Mouse (Mus musculus): ENCODE data around the gene Nfatc2ip. TPM values are rescaled to one million over a fixed set of nuclear protein-coding genes. Genes with fewer than 3 reads are reported as not detected.

Gene Nfatc2ip
- polyA plus RNA-seq, 1 experiment from 2014 or later, result 2.0 TPM

DNA sequence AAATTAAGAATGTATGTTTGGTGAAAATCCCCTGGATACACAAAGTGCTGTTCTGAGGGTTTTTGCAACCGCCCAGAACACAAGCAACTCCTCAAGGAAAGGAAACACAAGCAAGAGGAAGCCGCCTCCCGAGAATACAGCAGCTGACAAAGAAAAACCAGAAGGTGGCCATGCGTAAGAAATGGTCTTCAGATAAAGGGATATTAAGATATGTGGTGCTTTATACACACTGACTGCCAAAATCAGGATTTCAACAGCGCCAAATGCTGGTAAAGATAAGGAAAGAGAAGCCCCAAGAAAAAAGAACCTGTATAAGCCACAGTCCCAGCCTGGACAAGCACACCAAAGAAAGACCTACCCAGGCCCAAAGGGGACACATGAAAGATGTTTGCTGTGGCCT, 13.0 kb downstream of the Nfatc2ip start:
- Histone ChIP-seq H3K4me3 (ENCODE audit: control insufficient read depth in 1 of 2, insufficient read depth in 1 of 2, low read depth in 1 of 2, low read length in 2 of 2) (no peak overlapping the region), H3K9ac (ENCODE audit: low read length) (no peak overlapping the region), H3K27me3 (ENCODE audit: control insufficient read depth, insufficient read depth, low read length) (no peaks in the 10 kb centered on the region), H3K4me1 (ENCODE audit: control insufficient read depth in 2 of 2, insufficient read depth in 2 of 2, low read length in 2 of 2) (no peaks in the 10 kb centered on the region), H3K27ac (replicated peaks in 1 of 2; ENCODE audit: control insufficient read depth in 1 of 2, insufficient read depth in 1 of 2, low read depth in 2 of 2, low read length in 2 of 2) (no peak overlapping the region), H3K4me2 (ENCODE audit: low read length) (no peak overlapping the region), H3K9me3 (ENCODE audit: control insufficient read depth, low read length) (no peaks in the 10 kb centered on the region), H3K36me3 (ENCODE audit: control insufficient read depth, insufficient read depth, low read length) (peaks cover 32% of the 10 kb centered on the region)
- WGBS, result 78% methylated on average over 5 of the region's 5 CpGs
- ATAC-seq (ENCODE audit: insufficient number of reproducible peaks, insufficient read depth, low FRiP score, low read depth), result no peak

DNA sequence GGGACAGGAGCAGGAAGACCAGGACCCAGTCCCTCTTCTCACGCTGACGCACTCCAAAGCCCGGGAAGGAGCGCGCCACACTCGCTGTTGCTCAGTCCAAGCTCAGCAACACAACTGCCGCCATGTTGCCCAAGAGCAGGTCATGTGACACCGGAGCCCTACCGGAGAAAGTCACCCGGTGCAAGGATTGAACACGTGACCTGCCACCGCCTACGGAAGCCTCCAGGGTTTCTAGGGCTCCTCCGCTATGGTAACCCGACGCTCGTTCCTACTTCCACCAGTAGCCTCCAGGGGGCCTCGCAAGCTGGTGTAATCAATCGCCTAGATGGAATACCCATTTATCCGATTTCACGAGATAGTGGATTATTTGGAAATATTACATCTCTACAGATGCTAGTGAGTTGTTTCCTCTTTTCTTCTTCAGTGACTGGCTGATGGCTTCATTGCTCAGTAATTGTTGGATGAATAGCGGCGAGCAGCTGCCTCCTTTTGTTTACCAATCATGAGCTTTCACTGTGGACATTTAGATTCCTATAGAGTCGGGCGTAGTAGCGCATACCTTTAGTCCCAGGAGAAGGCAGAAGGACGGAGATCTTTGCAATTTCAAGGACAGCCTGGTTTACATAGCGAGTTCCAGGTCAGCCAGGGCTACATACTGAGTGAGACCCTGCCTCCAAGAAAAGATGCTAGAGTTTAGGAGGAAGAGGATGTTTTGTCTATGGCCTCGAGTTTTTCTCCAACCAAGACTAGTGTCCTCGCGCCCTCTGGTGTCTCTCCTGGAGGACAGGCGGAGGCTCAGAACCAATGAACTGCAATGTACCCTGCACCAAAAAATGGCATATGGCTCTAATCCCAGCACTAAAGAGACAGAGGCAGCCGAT, 19.0 kb downstream of the Nfatc2ip start, which contains the start of gene Spns1:
TSS of gene Spns1 (minus strand) at position 173 of the 881 bp plus-strand sequence.
- Histone ChIP-seq H3K4me3 (ENCODE audit: control insufficient read depth in 1 of 2, insufficient read depth in 1 of 2, low read depth in 1 of 2, low read length in 2 of 2) (peak within 1 kb of the TSS; percentile 73 to 86), H3K4me2 (ENCODE audit: low read length) (peak within 1 kb of the TSS; percentile 96), H3K36me3 (ENCODE audit: control insufficient read depth, insufficient read depth, low read length) (peaks cover 30% of the 10 kb centered on the region), H3K27ac (replicated peaks in 1 of 2; ENCODE audit: control insufficient read depth in 1 of 2, insufficient read depth in 1 of 2, low read depth in 2 of 2, low read length in 2 of 2) (peak within 1 kb of the TSS; percentile 41 to 64), H3K4me1 (ENCODE audit: control insufficient read depth in 2 of 2, insufficient read depth in 2 of 2, low read length in 2 of 2) (peaks cover 3 to 8% of the 10 kb centered on the region in 2 experiments; a peak in 3 of 4 replicates), H3K27me3 (ENCODE audit: control insufficient read depth, insufficient read depth, low read length) (no peaks in the 10 kb centered on the region), H3K9me3 (ENCODE audit: control insufficient read depth, low read length) (no peaks in the 10 kb centered on the region), H3K9ac (ENCODE audit: low read length) (peak within 1 kb of the TSS; percentile 88)
- peak; percentile 94 for ATAC-seq (ENCODE audit: insufficient number of reproducible peaks, insufficient read depth, low FRiP score, low read depth)
- WGBS, result under 1% methylated on average over 33 of the region's 33 CpGs

DNA sequence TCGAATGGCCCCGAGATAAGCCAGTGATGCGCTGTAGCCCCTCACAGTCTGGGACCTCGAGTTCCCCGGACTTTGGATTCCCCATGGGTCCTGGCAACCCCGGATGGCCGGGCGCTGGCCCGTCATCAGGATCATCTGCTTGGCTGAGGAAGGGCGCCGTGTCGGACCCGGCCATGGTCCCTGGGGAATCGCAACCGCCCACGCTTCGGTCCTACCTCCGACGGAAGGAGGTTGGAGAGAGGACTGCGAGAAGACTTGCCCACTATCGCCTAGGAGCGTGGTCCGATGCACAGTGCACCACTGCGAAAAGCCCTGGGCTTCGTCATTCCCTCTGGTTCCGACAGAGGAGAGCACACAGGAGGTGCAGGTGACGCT, 19.6 kb downstream of the Nfatc2ip start:
- no peaks in the 10 kb centered on the region for H3K9me3 ChIP-seq (ENCODE audit: control insufficient read depth, low read length)
- H3K4me1 ChIP-seq (ENCODE audit: control insufficient read depth in 2 of 2, insufficient read depth in 2 of 2, low read length in 2 of 2), result peaks cover 3 to 8% of the 10 kb centered on the region in 2 experiments; a peak in 3 of 4 replicates
- no peaks in the 10 kb centered on the region for H3K27me3 ChIP-seq (ENCODE audit: control insufficient read depth, insufficient read depth, low read length)
- peak overlapping the region; percentile 73 to 86 for H3K4me3 ChIP-seq (ENCODE audit: control insufficient read depth in 1 of 2, insufficient read depth in 1 of 2, low read depth in 1 of 2, low read length in 2 of 2)
- H3K36me3 ChIP-seq (ENCODE audit: control insufficient read depth, insufficient read depth, low read length), result peaks cover 36% of the 10 kb centered on the region
- H3K9ac ChIP-seq (ENCODE audit: low read length), result peak overlapping the region; percentile 88
- ATAC-seq (ENCODE audit: insufficient number of reproducible peaks, insufficient read depth, low FRiP score, low read depth), result no peak; the same call in 1 of the 2 replicates
- under 1% methylated on average over 27 of the region's 27 CpGs for WGBS
- no peak overlapping the region for H3K27ac ChIP-seq (replicated peaks in 1 of 2; ENCODE audit: control insufficient read depth in 1 of 2, insufficient read depth in 1 of 2, low read depth in 2 of 2, low read length in 2 of 2)
- H3K4me2 ChIP-seq (ENCODE audit: low read length), result peak overlapping the region; percentile 96

DNA sequence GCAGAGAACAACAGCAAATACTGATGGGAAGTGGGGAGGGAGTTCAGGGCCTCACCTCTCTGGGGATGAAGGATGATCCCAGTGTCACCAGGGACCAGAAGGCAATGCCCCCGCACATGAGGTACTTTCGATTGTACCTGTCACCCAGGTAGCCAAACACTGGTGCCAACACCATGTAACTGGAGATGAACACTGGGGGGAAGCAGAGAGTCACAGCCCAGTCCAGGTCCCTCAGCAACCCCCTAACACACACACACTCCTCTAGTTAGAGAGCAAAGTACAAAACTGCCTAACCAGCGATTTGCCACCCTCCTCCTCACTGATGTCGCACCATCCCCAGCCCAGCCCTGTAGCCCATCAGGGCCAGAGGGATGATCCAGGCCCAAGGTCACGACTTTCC, 21.5 kb downstream of the Nfatc2ip start:
- Histone ChIP-seq H3K27me3 (ENCODE audit: control insufficient read depth, insufficient read depth, low read length) (no peaks in the 10 kb centered on the region), H3K4me2 (ENCODE audit: low read length) (no peak overlapping the region), H3K9me3 (ENCODE audit: control insufficient read depth, low read length) (no peaks in the 10 kb centered on the region), H3K27ac (replicated peaks in 1 of 2; ENCODE audit: control insufficient read depth in 1 of 2, insufficient read depth in 1 of 2, low read depth in 2 of 2, low read length in 2 of 2) (no peak overlapping the region), H3K9ac (ENCODE audit: low read length) (no peak overlapping the region), H3K4me1 (ENCODE audit: control insufficient read depth in 2 of 2, insufficient read depth in 2 of 2, low read length in 2 of 2) (peaks cover 3 to 8% of the 10 kb centered on the region in 2 experiments; a peak in 3 of 4 replicates), H3K36me3 (ENCODE audit: control insufficient read depth, insufficient read depth, low read length) (peaks cover 55% of the 10 kb centered on the region), H3K4me3 (ENCODE audit: control insufficient read depth in 1 of 2, insufficient read depth in 1 of 2, low read depth in 1 of 2, low read length in 2 of 2) (no peak overlapping the region)
- 78% methylated on average over 5 of the region's 5 CpGs for WGBS
- no peak for ATAC-seq (ENCODE audit: insufficient number of reproducible peaks, insufficient read depth, low FRiP score, low read depth)

DNA sequence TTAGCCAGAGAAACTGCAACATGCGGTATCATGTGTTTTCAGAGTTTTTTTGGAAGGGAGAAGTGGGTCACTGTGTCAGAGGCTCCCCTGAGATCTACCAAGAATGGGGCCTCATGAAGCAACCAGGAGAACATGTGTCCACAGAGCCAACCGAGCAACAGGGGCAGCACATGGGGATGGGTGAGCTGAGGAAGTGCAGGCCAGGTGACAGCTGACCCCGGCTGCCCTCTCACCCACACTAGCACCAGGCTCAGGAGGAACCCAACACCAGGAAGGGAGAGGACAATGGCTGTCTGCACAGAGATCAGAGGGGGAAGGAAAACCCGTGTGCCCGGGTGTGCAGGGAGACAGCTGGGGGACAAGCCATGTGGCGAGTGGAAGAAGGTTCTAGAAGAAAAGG, 22.0 kb downstream of the Nfatc2ip start:
- peaks cover 3 to 8% of the 10 kb centered on the region in 2 experiments; a peak in 3 of 4 replicates for H3K4me1 ChIP-seq (ENCODE audit: control insufficient read depth in 2 of 2, insufficient read depth in 2 of 2, low read length in 2 of 2)
- H3K9me3 ChIP-seq (ENCODE audit: control insufficient read depth, low read length), result no peaks in the 10 kb centered on the region
- no peak overlapping the region for H3K9ac ChIP-seq (ENCODE audit: low read length)
- no peak overlapping the region for H3K27ac ChIP-seq (replicated peaks in 1 of 2; ENCODE audit: control insufficient read depth in 1 of 2, insufficient read depth in 1 of 2, low read depth in 2 of 2, low read length in 2 of 2)
- H3K4me3 ChIP-seq (ENCODE audit: control insufficient read depth in 1 of 2, insufficient read depth in 1 of 2, low read depth in 1 of 2, low read length in 2 of 2), result no peak overlapping the region
- no peak for ATAC-seq (ENCODE audit: insufficient number of reproducible peaks, insufficient read depth, low FRiP score, low read depth)
- peaks cover 60% of the 10 kb centered on the region for H3K36me3 ChIP-seq (ENCODE audit: control insufficient read depth, insufficient read depth, low read length)
- 69% methylated on average over 6 of the region's 6 CpGs for WGBS
- H3K4me2 ChIP-seq (ENCODE audit: low read length), result no peak overlapping the region
- no peaks in the 10 kb centered on the region for H3K27me3 ChIP-seq (ENCODE audit: control insufficient read depth, insufficient read depth, low read length)

DNA sequence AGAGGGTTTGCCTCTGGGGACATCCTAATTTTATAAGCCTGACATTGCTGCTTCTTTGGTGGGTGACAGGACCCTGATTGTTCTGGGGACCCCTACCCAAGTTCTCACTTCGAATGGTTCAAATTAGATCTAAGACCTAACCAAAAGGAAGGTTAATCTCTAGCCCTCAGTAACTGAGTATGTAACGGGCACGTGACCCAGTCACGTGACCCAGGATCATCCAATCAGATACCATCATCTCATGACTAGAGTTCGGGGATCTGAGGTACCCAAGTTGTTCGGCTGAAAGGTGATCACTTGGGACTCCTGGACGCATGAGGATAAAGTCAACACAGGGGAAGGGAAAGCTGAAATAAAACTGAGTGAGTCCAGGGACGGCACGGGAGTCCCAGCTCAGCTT, 23.5 kb downstream of the Nfatc2ip start:
- peaks cover 62% of the 10 kb centered on the region for H3K36me3 ChIP-seq (ENCODE audit: control insufficient read depth, insufficient read depth, low read length)

DNA sequence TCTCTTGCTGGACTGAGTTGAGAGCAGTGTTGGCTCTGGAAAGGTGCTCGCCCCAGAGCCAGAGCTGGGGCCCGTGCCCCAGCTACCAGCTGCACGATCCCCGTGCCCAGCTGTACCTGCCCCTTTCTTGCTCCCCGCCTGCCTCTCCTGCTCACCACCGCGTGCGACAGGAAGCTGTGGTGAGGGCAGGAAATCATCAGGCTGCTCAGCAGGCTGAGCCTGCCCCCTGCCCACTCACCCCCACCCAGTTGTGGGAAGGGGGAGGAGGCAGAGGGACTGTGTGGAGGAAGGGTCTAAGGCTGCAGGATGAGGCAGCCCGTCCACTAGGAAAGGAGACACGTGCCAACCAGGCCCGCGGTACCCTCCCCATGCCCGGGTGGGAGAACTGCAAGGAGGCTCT, 27.1 kb downstream of the Nfatc2ip start, which contains the start of gene Lat:
TSS of gene Lat (minus strand) at position 178 of the 400 bp plus-strand sequence.
- peaks cover 52% of the 10 kb centered on the region for H3K36me3 ChIP-seq (ENCODE audit: control insufficient read depth, insufficient read depth, low read length)
- 57% methylated on average over 13 of the region's 13 CpGs for WGBS
- H3K4me2 ChIP-seq (ENCODE audit: low read length), result peak within 1 kb of the TSS; percentile 21; the same call in 1 of the 2 replicates

More for the DNA sequence above, 23.5 kb downstream of the Nfatc2ip start:
- 83% methylated on average over 9 of the region's 9 CpGs for WGBS
- Histone ChIP-seq H3K27me3 (ENCODE audit: control insufficient read depth, insufficient read depth, low read length) (no peaks in the 10 kb centered on the region), H3K4me2 (ENCODE audit: low read length) (no peak overlapping the region), H3K27ac (replicated peaks in 1 of 2; ENCODE audit: control insufficient read depth in 1 of 2, insufficient read depth in 1 of 2, low read depth in 2 of 2, low read length in 2 of 2) (no peak overlapping the region), H3K4me1 (ENCODE audit: control insufficient read depth in 2 of 2, insufficient read depth in 2 of 2, low read length in 2 of 2) (peaks cover 3 to 8% of the 10 kb centered on the region in 2 experiments; a peak in 3 of 4 replicates), H3K9ac (ENCODE audit: low read length) (no peak overlapping the region), H3K4me3 (ENCODE audit: control insufficient read depth in 1 of 2, insufficient read depth in 1 of 2, low read depth in 1 of 2, low read length in 2 of 2) (no peak overlapping the region), H3K9me3 (ENCODE audit: control insufficient read depth, low read length) (no peaks in the 10 kb centered on the region)
- ATAC-seq (ENCODE audit: insufficient number of reproducible peaks, insufficient read depth, low FRiP score, low read depth), result no peak

More for the DNA sequence above, 27.1 kb downstream of the Nfatc2ip start, which contains the start of gene Lat:
- H3K4me1 ChIP-seq (ENCODE audit: control insufficient read depth in 2 of 2, insufficient read depth in 2 of 2, low read length in 2 of 2), result no peaks in the 10 kb centered on the region; a peak in 1 of 4 replicates
- H3K9me3 ChIP-seq (ENCODE audit: control insufficient read depth, low read length), result no peaks in the 10 kb centered on the region
- 0 out of 2 replicates have a peak, but pooled peaks have one; percentile 43 for ATAC-seq (ENCODE audit: insufficient number of reproducible peaks, insufficient read depth, low FRiP score, low read depth)
- no peak within 1 kb of the TSS for H3K27ac ChIP-seq (replicated peaks in 1 of 2; ENCODE audit: control insufficient read depth in 1 of 2, insufficient read depth in 1 of 2, low read depth in 2 of 2, low read length in 2 of 2)
- 0 out of 4 replicates have a peak within 1 kb of the TSS, but pooled peaks of 1 of the 2 experiments have one; percentile 8 for H3K4me3 ChIP-seq (ENCODE audit: control insufficient read depth in 1 of 2, insufficient read depth in 1 of 2, low read depth in 1 of 2, low read length in 2 of 2)
- no peak within 1 kb of the TSS for H3K9ac ChIP-seq (ENCODE audit: low read length)
- no peaks in the 10 kb centered on the region for H3K27me3 ChIP-seq (ENCODE audit: control insufficient read depth, insufficient read depth, low read length)

Measured in heart, embryonic 14.5 days (tissue).